Mouse (Mus musculus) forebrain, embryonic 14.5 days (tissue): Measurements from ENCODE around the gene Adcy10. TPM values are rescaled to one million over a fixed set of nuclear protein-coding genes. Genes with fewer than 3 reads are reported as not detected.

Experiments
- ATAC-seq: fragments of 200-750 bp; cut with Nextera tagmentation; 2 replicates; pipeline ENCODE4 v1.8.0; 2017; ENCODE audit warnings: mild to moderate bottlenecking, moderate library complexity
- DNase-seq: peaks from one replicate; pipeline ENCODE4 v3.0.0-alpha.2; 2015; ENCODE audit warnings: low spot score
- H3K27ac ChIP-seq: fragments of 300-500 bp; sonication (generic); 2 replicates; pipeline ENCODE4 v1.5.1; 2014; ENCODE audit warnings: low read depth, mild to moderate bottlenecking, control low read depth, low read length, moderate library complexity
- H3K27me3 ChIP-seq: fragments of 300-500 bp; sonication (generic); replicated peaks from 2 replicates; pipeline ENCODE4 v1.6.1; 2014; ENCODE audit warnings: low read length, control low read depth, mixed read lengths; ENCODE audit not compliant: control insufficient read depth, insufficient read depth
- H3K36me3 ChIP-seq: fragments of 300-500 bp; sonication (generic); 2 replicates; pipeline ENCODE4 v1.6.1; 2014; ENCODE audit warnings: low read length, control low read depth; ENCODE audit not compliant: control insufficient read depth, insufficient read depth
- H3K4me1 ChIP-seq: fragments of 300-500 bp; sonication (generic); 2 replicates; pipeline ENCODE4 v1.6.1; 2014; ENCODE audit warnings: antibody characterized with exemption, low read length, control low read depth; ENCODE audit not compliant: control insufficient read depth, insufficient read depth
- H3K4me2 ChIP-seq: fragments of 300-500 bp; sonication (generic); 2 replicates; pipeline ENCODE4 v1.6.1; 2014; ENCODE audit warnings: mild to moderate bottlenecking, control low read depth, low read length
- H3K4me3 ChIP-seq: fragments of 300-500 bp; sonication (generic); 2 replicates; pipeline ENCODE4 v1.5.1; 2014; ENCODE audit warnings: low read depth, low read length, control low read depth
- H3K9ac ChIP-seq: fragments of 300-500 bp; sonication (generic); 2 replicates; pipeline ENCODE4 v1.6.1; 2014; ENCODE audit warnings: mild to moderate bottlenecking, low read length, control low read depth, moderate library complexity
- H3K9me3 ChIP-seq: fragments of 300-500 bp; sonication (generic); replicated peaks from 2 replicates; pipeline ENCODE4 v1.6.1; 2016; ENCODE audit warnings: low read length, control low read depth, mixed read lengths; ENCODE audit not compliant: control insufficient read depth
- WGBS: fragments of 180-500 bp; shearing (Covaris S2); extraction: QIAGEN DNeasy Blood & Tissue Kit; methylation state at CpG from one replicate; pipeline ENCODE4 v1.1.7; 2014; 5-methylcytosine and 5-hydroxymethylcytosine counted together
- polyA plus RNA-seq: library from polyadenylated mRNA; unstranded; fragments of >200 nt; fragmentation: Nextera tagmentation; extraction: Ambion mirVana; gene quantifications from 2 replicates; pipeline ENCODE4 v1.2.1, GENCODE M21; 2014

Gene Adcy10
- polyA plus RNA-seq, 1 experiment from 2014 or later: 0.05 TPM

- Histone ChIP-seq H3K4me1 (no peaks in the 10 kb centered on the region), H3K27me3 (no peaks in the 10 kb centered on the region), H3K27ac (no peak overlapping the region), H3K9me3 (0 out of 2 replicates have a peak, but pooled peaks cover 7% of the 10 kb centered on the region), H3K4me2 (no peak overlapping the region), H3K36me3 (peaks cover 14% of the 10 kb centered on the region), H3K9ac (no peak overlapping the region), H3K4me3 (no peak overlapping the region)
- DNase-seq (no peak), ATAC-seq (no peak)
- 69% methylated on average over 7 of the region's 7 CpGs for WGBS
Observed at GRCm38 (mm10) chr1:165616652-165617051, 131.7 kb downstream of the Adcy10 start.

GRCm38 (mm10) chr1:165617166-165617891, 132.3 kb downstream of the Adcy10 start:
- Histone ChIP-seq H3K27ac (no peak overlapping the region), H3K4me3 (no peak overlapping the region), H3K9me3 (0 out of 2 replicates have a peak, but pooled peaks cover 7% of the 10 kb centered on the region), H3K9ac (no peak overlapping the region), H3K4me2 (no peak overlapping the region), H3K4me1 (no peaks in the 10 kb centered on the region), H3K27me3 (no peaks in the 10 kb centered on the region), H3K36me3 (peaks cover 16% of the 10 kb centered on the region)
- ATAC-seq: 0 out of 2 replicates have a peak, but pooled peaks have one; percentile 45
- WGBS: 19% methylated on average over 15 of the region's 15 CpGs
- no peak for DNase-seq

GRCm38 (mm10) chr1:165618201-165618624, 133.2 kb downstream of the Adcy10 start:
- H3K9ac ChIP-seq: no peak overlapping the region
- WGBS: 51% methylated on average over 9 of the region's 9 CpGs
- 0 out of 2 replicates have a peak, but pooled peaks cover 7% of the 10 kb centered on the region for H3K9me3 ChIP-seq
- no peaks in the 10 kb centered on the region for H3K27me3 ChIP-seq
- DNase-seq (no peak), ATAC-seq (no peak)
- H3K27ac ChIP-seq: no peak overlapping the region
- no peak overlapping the region for H3K4me3 ChIP-seq
- peaks cover 21% of the 10 kb centered on the region for H3K36me3 ChIP-seq
- no peaks in the 10 kb centered on the region for H3K4me1 ChIP-seq
- no peak overlapping the region for H3K4me2 ChIP-seq

GRCm38 (mm10) chr1:165625058-165625457, 140.1 kb downstream of the Adcy10 start:
- ATAC-seq: no peak
- DNase-seq: no peak
- Histone ChIP-seq H3K4me3 (no peak overlapping the region), H3K9me3 (no peaks in the 10 kb centered on the region), H3K36me3 (peaks cover 6% of the 10 kb centered on the region; the same call in 1 of the 2 replicates), H3K9ac (no peak overlapping the region), H3K27me3 (no peaks in the 10 kb centered on the region), H3K27ac (no peak overlapping the region), H3K4me2 (no peak overlapping the region), H3K4me1 (peaks cover 3% of the 10 kb centered on the region; the same call in 1 of the 2 replicates)
- 87% methylated on average over 5 of the region's 5 CpGs for WGBS

GRCm38 (mm10) chr1:165625896-165626295, 140.9 kb downstream of the Adcy10 start:
- WGBS: 89% methylated on average over 5 of the region's 5 CpGs
- Histone ChIP-seq H3K4me2 (no peak overlapping the region), H3K4me1 (peaks cover 3% of the 10 kb centered on the region; the same call in 1 of the 2 replicates), H3K9me3 (no peaks in the 10 kb centered on the region), H3K27ac (no peak overlapping the region), H3K9ac (no peak overlapping the region), H3K36me3 (peaks cover 6% of the 10 kb centered on the region; the same call in 1 of the 2 replicates), H3K27me3 (no peaks in the 10 kb centered on the region), H3K4me3 (no peak overlapping the region)
- ATAC-seq (no peak), DNase-seq (no peak)

Other genes with a start within 250 kb of the Adcy10 start
- 154 and 165 TPM in 2 replicates for gene Tiprl, start 248.2 kb upstream of the Adcy10 start, polyA plus RNA-seq
- 4.7 and 4.8 TPM in 2 replicates for gene Gpr161, start 189.4 kb upstream of the Adcy10 start, polyA plus RNA-seq
- 13.4 and 17.1 TPM in 2 replicates for gene Dcaf6, start 24.7 kb upstream of the Adcy10 start, polyA plus RNA-seq
- 190 and 197 TPM in 2 replicates for gene Mpc2, start 24.5 kb upstream of the Adcy10 start, polyA plus RNA-seq
- gene Mpzl1, start 149.4 kb downstream of the Adcy10 start, polyA plus RNA-seq: 159 and 160 TPM in 2 replicates
- 3.3 and 4.4 TPM in 2 replicates for gene Rcsd1, start 224.6 kb downstream of the Adcy10 start, polyA plus RNA-seq